Mouse (Mus musculus) induced T-regulatory cell, adult 2 months (primary cell): ENCODE results near the gene Kpna1.
"Not testable (repeated sequence)": the region's sequence is repeated elsewhere in the genome, so short reads cannot be mapped to it uniquely, and the experiment has no call there.

Experiments used
- DNase-seq: peaks from one replicate; pipeline ENCODE4 v3.0.0-alpha.2; 2012; ENCODE audit warnings: low read depth

The Kpna1 gene

GRCm38 (mm10) chr16:35978450-35978849, at the start of gene Kpna1:
Gene Kpna1 (plus strand): TSS chr16:35978750.
- DNase-seq = not testable (repeated sequence)

- DNase-seq = no peak
These were observed 46.1 kb upstream of the Kpna1 start for GRCm38 (mm10) chr16:35932179-35933055.

GRCm38 (mm10) chr16:35933181-35933580, 45.4 kb upstream of the Kpna1 start:
- DNase-seq = no peak

- peak; percentile 93 for DNase-seq
These were observed 40.1 kb upstream of the Kpna1 start, which contains the start of the genes Parp9 and Dtx3l for GRCm38 (mm10) chr16:35938211-35939151. Gene Parp9 (plus strand): TSS chr16:35938470. Gene Dtx3l (minus strand): TSS chr16:35939151.

GRCm38 (mm10) chr16:35939261-35939660, 39.3 kb upstream of the Kpna1 start:
- no peak for DNase-seq

GRCm38 (mm10) chr16:35939690-35940089, 38.9 kb upstream of the Kpna1 start:
- DNase-seq = peak; percentile 93

GRCm38 (mm10) chr16:35941382-35941781, 37.2 kb upstream of the Kpna1 start:
- peak; percentile 80 for DNase-seq

GRCm38 (mm10) chr16:35949264-35949663, 29.3 kb upstream of the Kpna1 start:
- no peak for DNase-seq

GRCm38 (mm10) chr16:35951216-35951615, 27.3 kb upstream of the Kpna1 start:
- no peak for DNase-seq

- no peak for DNase-seq
These were observed 25.9 kb upstream of the Kpna1 start for GRCm38 (mm10) chr16:35952628-35953130.

- not testable (repeated sequence) for DNase-seq
These were observed 12.6 kb upstream of the Kpna1 start for GRCm38 (mm10) chr16:35965991-35966390.

- no peak for DNase-seq
These were observed 12.0 kb upstream of the Kpna1 start for GRCm38 (mm10) chr16:35966411-35967115.

- no peak for DNase-seq
These were observed 11.2 kb upstream of the Kpna1 start for GRCm38 (mm10) chr16:35967319-35967718.

GRCm38 (mm10) chr16:35968149-35968548, 10.4 kb upstream of the Kpna1 start:
- no peak for DNase-seq

GRCm38 (mm10) chr16:35974021-35974420, 4.5 kb upstream of the Kpna1 start:
- DNase-seq = no peak

GRCm38 (mm10) chr16:35981363-35981821, 2.8 kb downstream of the Kpna1 start:
- peak; percentile 100 for DNase-seq

GRCm38 (mm10) chr16:35982506-35982901, 4.0 kb downstream of the Kpna1 start:
- no peak for DNase-seq

GRCm38 (mm10) chr16:35982902-35983516, 4.5 kb downstream of the Kpna1 start:
- DNase-seq = peak; percentile 95

- DNase-seq = peak; percentile 88
These were observed 5.1 kb downstream of the Kpna1 start for GRCm38 (mm10) chr16:35983517-35984101.

GRCm38 (mm10) chr16:35984471-35984870, 5.9 kb downstream of the Kpna1 start:
- DNase-seq = peak; percentile 65

GRCm38 (mm10) chr16:35987930-35988329, 9.4 kb downstream of the Kpna1 start:
- no peak for DNase-seq
